Mouse (Mus musculus) adrenal gland, adult (tissue): ENCODE measurements at regions not wholly inside any gene's neighbourhood (a gene's known extent, or its start where the extent isn't known, plus 50 kb on each side); places are given as distances from the start of the nearest gene placed in this dataset.
A peak's percentile ranks its signal among the peaks of the same experiment; 100 is the strongest.

Experiments
- DNase-seq, 2 experiments: peaks; one replicate each; pipeline ENCODE4 v3.0.0; 2022 to 2023; ENCODE audit warnings: low spot score in 1 of 2; ENCODE audit not compliant: inconsistent age in 2 of 2

DNA sequence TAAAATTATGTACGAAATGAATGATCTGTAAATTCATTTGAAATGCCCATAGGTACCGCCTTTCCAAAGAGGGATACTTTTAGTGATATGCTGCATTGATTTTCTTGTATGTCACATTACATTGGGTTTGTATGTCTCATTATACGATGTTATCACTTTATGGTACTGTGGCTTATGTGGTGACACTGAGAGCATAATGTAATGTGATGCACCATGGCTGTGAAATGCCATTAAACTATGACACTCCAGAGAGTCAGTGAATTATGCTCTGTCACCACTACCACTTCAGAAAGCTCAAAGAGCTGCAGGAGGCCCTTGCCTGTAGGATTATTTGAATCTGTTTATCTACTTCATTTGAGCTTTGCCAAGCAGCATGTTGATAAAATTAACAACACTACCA lies 695.4 kb upstream of the Slc10a2 start:
- no peak for DNase-seq

DNA sequence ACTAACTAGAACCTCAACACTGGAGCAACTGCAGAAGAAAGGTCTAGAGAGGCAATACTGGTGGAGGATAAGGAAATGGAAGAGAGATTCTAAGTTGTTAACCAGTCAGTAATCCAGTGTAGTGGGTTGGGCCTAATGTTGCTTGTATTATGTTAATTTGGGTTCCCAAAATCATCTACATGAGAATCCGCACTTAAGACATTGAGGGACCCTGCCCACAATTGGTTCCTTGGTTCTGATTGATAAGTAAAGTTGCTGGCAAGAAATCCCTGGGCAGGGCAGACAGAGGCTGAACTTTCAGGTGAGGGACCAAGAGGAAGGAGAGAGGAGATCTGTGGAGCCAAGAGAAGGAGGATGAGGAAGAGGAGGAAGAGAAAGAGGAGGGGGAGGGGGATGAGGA lies 651.2 kb upstream of the Slc10a2 start:
- DNase-seq: no peak

DNA sequence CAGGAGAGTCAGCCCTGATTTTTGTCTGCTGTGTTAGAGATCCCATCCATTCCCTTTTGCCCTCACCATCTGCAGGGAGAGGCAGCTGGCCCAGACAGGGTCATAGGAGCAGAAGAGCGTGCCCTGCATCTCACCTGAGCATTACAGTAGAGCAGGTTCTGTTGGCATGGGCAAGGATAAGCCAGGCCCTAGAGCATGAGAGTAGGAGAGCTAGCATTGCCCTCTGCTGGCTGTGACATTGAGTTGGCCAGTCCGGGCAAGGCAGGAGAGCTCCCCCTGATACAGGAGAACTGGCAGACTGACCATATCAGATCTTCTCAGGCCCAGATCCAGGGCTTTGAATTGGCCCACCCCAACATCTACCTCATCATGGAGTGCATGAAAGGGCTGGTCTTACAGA lies 634.4 kb upstream of the Slc10a2 start:
- DNase-seq: peak; percentile 23 to 43

DNA sequence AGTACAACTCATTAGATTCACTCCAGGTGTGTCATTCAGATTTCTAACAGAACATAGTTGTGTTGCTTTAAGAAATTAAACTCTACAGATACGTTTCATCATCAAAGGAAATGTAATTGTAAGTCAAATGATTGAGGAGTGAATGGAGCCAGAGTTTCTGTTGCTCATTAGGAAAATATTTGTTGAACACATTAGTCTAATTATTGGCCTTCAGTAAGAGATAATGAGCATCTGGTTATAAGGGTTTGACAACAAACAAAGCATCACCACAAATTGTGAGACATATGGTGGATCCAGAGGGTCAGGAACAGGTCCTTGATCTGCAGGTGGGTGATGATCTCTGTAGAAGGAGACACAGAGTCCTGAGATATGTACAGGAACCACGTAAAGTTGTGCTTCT lies 622.3 kb upstream of the Slc10a2 start:
- DNase-seq: no peak

DNA sequence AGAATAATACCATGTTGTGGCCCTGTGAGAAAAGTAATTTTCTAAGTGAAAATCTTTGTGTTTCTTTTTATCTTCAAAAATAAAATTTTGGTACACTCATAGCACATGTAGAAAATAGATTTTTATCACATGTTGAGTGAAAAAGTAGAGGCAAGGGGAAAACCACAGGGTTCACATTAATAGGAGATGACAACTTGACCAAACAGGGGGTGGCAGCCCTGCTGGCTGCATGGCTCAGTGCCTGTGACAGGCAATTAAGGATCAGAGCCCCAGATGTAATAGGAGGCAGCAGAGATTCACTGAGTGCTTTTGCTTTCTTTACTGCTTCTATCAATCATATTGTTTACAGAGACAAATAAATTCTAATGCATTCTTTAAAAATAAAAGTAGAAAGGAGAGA lies 582.8 kb upstream of the Slc10a2 start:
- DNase-seq: no peak

DNA sequence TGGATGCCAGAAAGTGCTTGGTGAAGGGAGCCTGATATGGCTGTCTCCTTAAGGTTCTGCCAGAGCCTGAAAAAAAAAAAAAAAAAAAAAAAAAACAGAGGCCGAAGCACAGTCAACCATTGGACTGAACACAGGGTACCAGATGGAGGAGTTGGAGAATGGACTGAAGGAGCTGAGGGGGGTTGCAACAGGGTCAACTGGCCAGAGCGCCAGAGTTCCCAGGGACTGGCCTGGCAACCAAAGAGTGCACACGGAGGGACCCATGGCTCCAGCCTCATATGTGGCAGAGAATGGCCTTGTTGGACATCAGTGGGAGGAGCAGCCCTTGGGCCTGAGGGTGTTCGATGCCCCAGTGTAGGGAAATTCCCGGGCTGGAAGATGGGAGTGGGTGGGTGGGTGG lies 569.8 kb upstream of the Slc10a2 start:
- no peak for DNase-seq
